Mouse (Mus musculus): Measurements from ENCODE around the gene Rassf2. TPM values are rescaled to one million over a fixed set of nuclear protein-coding genes. Genes with fewer than 3 reads are reported as not detected.

Rassf2 gene
- polyA plus RNA-seq, 1 experiment from 2014 or later: 26.2 TPM

- no peak for ATAC-seq (replicated peaks)
- Histone ChIP-seq H3K27me3 (no peaks in the 10 kb centered on the region), H3K9ac (replicated peaks) (no peak overlapping the region), H3K4me2 (replicated peaks) (no peak overlapping the region), H3K9me3 (no peaks in the 10 kb centered on the region), H3K4me3 (no peak overlapping the region), H3K36me3 (no peaks in the 10 kb centered on the region), H3K4me1 (no peaks in the 10 kb centered on the region), H3K27ac (replicated peaks) (no peak overlapping the region)
- WGBS: 75% methylated on average over 2 of the region's 2 CpGs
These were observed 68.4 kb downstream of the Rassf2 start for GRCm38 (mm10) chr2:131961671-131962070.

DNA sequence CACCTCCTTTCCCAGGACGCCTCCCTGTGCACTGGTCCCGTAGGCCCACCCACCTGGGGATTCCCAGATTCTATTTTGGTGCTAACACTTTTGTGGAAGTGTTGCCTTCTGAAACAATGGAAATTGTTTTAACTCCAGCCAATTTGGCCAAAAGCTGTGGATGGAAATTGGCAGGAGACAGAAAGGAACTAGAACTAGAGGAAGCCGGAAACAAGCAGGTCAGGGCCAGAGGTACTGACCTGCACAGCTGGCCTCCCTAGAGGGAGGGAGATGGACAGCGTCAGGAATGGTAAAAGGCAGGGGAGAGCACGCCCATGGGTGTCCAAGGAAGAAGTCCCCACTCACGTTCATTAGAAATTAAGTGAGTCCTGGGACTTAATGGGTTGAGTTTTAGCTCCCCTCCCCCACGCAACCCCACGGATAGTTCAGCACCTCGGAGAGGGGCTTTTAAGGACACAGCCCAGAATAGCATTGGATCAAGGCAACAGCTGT is 72.3 kb downstream of the Rassf2 start:
- ATAC-seq (replicated peaks): no peak
- peaks cover 15% of the 10 kb centered on the region for H3K27me3 ChIP-seq
- H3K4me3 ChIP-seq: no peak overlapping the region
- 55% methylated on average over 9 of the region's 9 CpGs for WGBS
- H3K4me2 ChIP-seq (replicated peaks): no peak overlapping the region
- H3K4me1 ChIP-seq: peaks cover 7% of the 10 kb centered on the region; the same call in 1 of the 2 replicates
- no peaks in the 10 kb centered on the region for H3K9me3 ChIP-seq
- no peak overlapping the region for H3K27ac ChIP-seq (replicated peaks)
- no peaks in the 10 kb centered on the region for H3K36me3 ChIP-seq
- H3K9ac ChIP-seq (replicated peaks): no peak overlapping the region

- no peak overlapping the region for H3K4me3 ChIP-seq
- 85% methylated on average over 7 of the region's 7 CpGs for WGBS
- peaks cover 7% of the 10 kb centered on the region; the same call in 1 of the 2 replicates for H3K4me1 ChIP-seq
- no peak overlapping the region for H3K4me2 ChIP-seq (replicated peaks)
- no peaks in the 10 kb centered on the region for H3K36me3 ChIP-seq
- H3K27me3 ChIP-seq: peaks cover 18% of the 10 kb centered on the region
- H3K9me3 ChIP-seq: no peaks in the 10 kb centered on the region
- no peak for ATAC-seq (replicated peaks)
- no peak overlapping the region for H3K27ac ChIP-seq (replicated peaks)
- no peak overlapping the region for H3K9ac ChIP-seq (replicated peaks)
These were observed 73.5 kb downstream of the Rassf2 start for GRCm38 (mm10) chr2:131956336-131957256.

GRCm38 (mm10) chr2:131955264-131955663 is 74.8 kb downstream of the Rassf2 start:
- peaks cover 18% of the 10 kb centered on the region for H3K27me3 ChIP-seq
- 7% methylated on average over 17 of the region's 17 CpGs for WGBS
- no peaks in the 10 kb centered on the region for H3K9me3 ChIP-seq
- 0 out of 2 replicates have a peak overlapping the region, but pooled peaks have one; percentile 12 for H3K9ac ChIP-seq (replicated peaks)
- peak; percentile 72 for ATAC-seq (replicated peaks)
- H3K4me2 ChIP-seq (replicated peaks): peak overlapping the region; percentile 62
- H3K36me3 ChIP-seq: no peaks in the 10 kb centered on the region
- H3K4me1 ChIP-seq: peaks cover 7% of the 10 kb centered on the region; the same call in 1 of the 2 replicates
- no peak overlapping the region for H3K27ac ChIP-seq (replicated peaks)
- peak overlapping the region; percentile 39 for H3K4me3 ChIP-seq

GRCm38 (mm10) chr2:131954835-131955234 is 75.2 kb downstream of the Rassf2 start:
- WGBS: 59% methylated on average over 9 of the region's 9 CpGs
- Histone ChIP-seq H3K27me3 (peaks cover 18% of the 10 kb centered on the region), H3K4me2 (replicated peaks) (peak overlapping the region; percentile 62), H3K27ac (replicated peaks) (no peak overlapping the region), H3K36me3 (no peaks in the 10 kb centered on the region), H3K4me1 (peaks cover 7% of the 10 kb centered on the region; the same call in 1 of the 2 replicates), H3K9me3 (no peaks in the 10 kb centered on the region), H3K9ac (replicated peaks) (0 out of 2 replicates have a peak overlapping the region, but pooled peaks have one; percentile 12), H3K4me3 (peak overlapping the region; percentile 39)
- peak; percentile 66 for ATAC-seq (replicated peaks)

GRCm38 (mm10) chr2:131953711-131954110 is 76.3 kb downstream of the Rassf2 start:
- H3K4me3 ChIP-seq: no peak overlapping the region
- no peak overlapping the region for H3K9ac ChIP-seq (replicated peaks)
- peaks cover 7% of the 10 kb centered on the region; the same call in 1 of the 2 replicates for H3K4me1 ChIP-seq
- H3K36me3 ChIP-seq: no peaks in the 10 kb centered on the region
- peaks cover 18% of the 10 kb centered on the region for H3K27me3 ChIP-seq
- WGBS: 91% methylated on average over 4 of the region's 4 CpGs
- no peak overlapping the region; the same call in 1 of the 2 replicates for H3K4me2 ChIP-seq (replicated peaks)
- no peak overlapping the region for H3K27ac ChIP-seq (replicated peaks)
- ATAC-seq (replicated peaks): no peak
- no peaks in the 10 kb centered on the region for H3K9me3 ChIP-seq

GRCm38 (mm10) chr2:131952961-131953538 is 77.0 kb downstream of the Rassf2 start:
- ATAC-seq (replicated peaks): no peak
- no peaks in the 10 kb centered on the region for H3K9me3 ChIP-seq
- 27% methylated on average over 29 of the region's 29 CpGs for WGBS
- no peak overlapping the region for H3K27ac ChIP-seq (replicated peaks)
- H3K9ac ChIP-seq (replicated peaks): no peak overlapping the region
- peak overlapping the region; percentile 11; the same call in 1 of the 2 replicates for H3K4me3 ChIP-seq
- H3K4me2 ChIP-seq (replicated peaks): peak overlapping the region; percentile 30
- no peaks in the 10 kb centered on the region for H3K36me3 ChIP-seq
- H3K27me3 ChIP-seq: peaks cover 18% of the 10 kb centered on the region
- peaks cover 7% of the 10 kb centered on the region; the same call in 1 of the 2 replicates for H3K4me1 ChIP-seq

- Histone ChIP-seq H3K9ac (replicated peaks) (no peak overlapping the region), H3K4me3 (no peak overlapping the region), H3K9me3 (no peaks in the 10 kb centered on the region), H3K4me1 (peaks cover 7% of the 10 kb centered on the region; the same call in 1 of the 2 replicates), H3K4me2 (replicated peaks) (no peak overlapping the region), H3K36me3 (no peaks in the 10 kb centered on the region), H3K27me3 (peaks cover 18% of the 10 kb centered on the region), H3K27ac (replicated peaks) (no peak overlapping the region)
- 44% methylated on average over 2 of the region's 2 CpGs for WGBS
- ATAC-seq (replicated peaks): no peak
These were observed 77.6 kb downstream of the Rassf2 start for GRCm38 (mm10) chr2:131952456-131952855.

DNA sequence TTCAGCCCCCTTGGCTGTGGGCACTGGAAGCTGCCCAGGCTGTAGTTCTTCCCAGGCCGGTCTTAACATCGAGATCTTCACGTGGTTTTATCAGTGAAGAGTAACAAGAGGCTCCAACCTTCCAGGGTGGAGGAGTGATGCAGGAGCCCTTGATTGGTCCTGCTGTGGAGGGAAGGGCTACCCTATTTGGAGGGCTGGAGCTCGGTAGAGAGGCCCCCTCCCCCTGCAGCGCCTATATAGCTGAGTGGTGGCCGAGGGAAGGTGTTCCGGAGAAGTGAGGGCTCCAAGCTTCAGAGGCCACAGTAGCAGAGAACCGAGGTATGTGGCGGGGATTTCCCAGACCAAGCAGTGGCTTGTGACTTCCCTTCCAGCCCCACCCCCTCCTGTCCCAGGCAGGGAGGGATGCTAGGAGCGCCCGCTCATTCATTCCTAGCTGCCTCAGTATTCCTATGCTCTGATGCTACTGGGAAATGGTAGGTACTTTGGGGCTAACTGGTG is 79.4 kb downstream of the Rassf2 start, which contains the start of gene Prnd:
TSS of gene Prnd (plus strand) at position 264 of the 498 bp plus-strand sequence.
- Histone ChIP-seq H3K36me3 (no peaks in the 10 kb centered on the region), H3K4me2 (replicated peaks) (no peak within 1 kb of the TSS; the same call in 1 of the 2 replicates), H3K27me3 (peaks cover 18% of the 10 kb centered on the region), H3K9me3 (no peaks in the 10 kb centered on the region), H3K4me1 (peaks cover 7% of the 10 kb centered on the region; the same call in 1 of the 2 replicates), H3K27ac (replicated peaks) (no peak within 1 kb of the TSS), H3K9ac (replicated peaks) (no peak within 1 kb of the TSS), H3K4me3 (no peak within 1 kb of the TSS)
- no peak for ATAC-seq (replicated peaks)
- 20% methylated on average over 11 of the region's 11 CpGs for WGBS

- no peak overlapping the region for H3K4me3 ChIP-seq
- no peaks in the 10 kb centered on the region for H3K9me3 ChIP-seq
- H3K4me1 ChIP-seq: 0 out of 2 replicates have a peak, but pooled peaks cover 7% of the 10 kb centered on the region
- H3K36me3 ChIP-seq: no peaks in the 10 kb centered on the region
- peak; percentile 44; the same call in 1 of the 2 replicates for ATAC-seq (replicated peaks)
- peaks cover 18% of the 10 kb centered on the region for H3K27me3 ChIP-seq
- no peak overlapping the region for H3K9ac ChIP-seq (replicated peaks)
- H3K4me2 ChIP-seq (replicated peaks): no peak overlapping the region; the same call in 1 of the 2 replicates
- H3K27ac ChIP-seq (replicated peaks): no peak overlapping the region
- 52% methylated on average over 9 of the region's 9 CpGs for WGBS
These were observed 80.1 kb downstream of the Rassf2 start for GRCm38 (mm10) chr2:131949767-131950597.
